Mouse (Mus musculus) heart, adult 2 months (tissue): ENCODE results near the gene Msh6. TPM values are rescaled to one million over a fixed set of nuclear protein-coding genes. Genes with fewer than 3 reads are reported as not detected.
"Not testable (repeated sequence)": the region's sequence is repeated elsewhere in the genome, so short reads cannot be mapped to it uniquely, and the experiment has no call there.

ENCODE experiments used
- DNase-seq, 2 experiments: peaks; one replicate each; pipeline ENCODE4 v3.0.0; 2021
- H3K27ac ChIP-seq: fragments of 200-600 bp; 2 replicates; pipeline ENCODE4 v1.8.1; 2022
- H3K27me3 ChIP-seq: fragments of 200-500 bp; 2 replicates; pipeline ENCODE4 v1.6.1; 2012; ENCODE audit warnings: mild to moderate bottlenecking, low read length, inconsistent platforms, mixed read lengths; ENCODE audit not compliant: control insufficient read depth, insufficient read depth
- H3K36me3 ChIP-seq: fragments of 200-500 bp; 2 replicates; pipeline ENCODE4 v1.6.1; 2012; ENCODE audit warnings: low read length, inconsistent platforms; ENCODE audit not compliant: control insufficient read depth, insufficient read depth
- H3K4me1 ChIP-seq: fragments of 200-500 bp; 2 replicates; pipeline ENCODE4 v1.6.1; 2011; ENCODE audit warnings: low read length; ENCODE audit not compliant: control insufficient read depth, insufficient read depth
- H3K4me3 ChIP-seq: fragments of 200-600 bp; 2 replicates; pipeline ENCODE4 v1.8.1; 2022
- H3K79me2 ChIP-seq: fragments of 200-500 bp; replicated peaks from 2 replicates; pipeline ENCODE4 v1.6.1; 2012; ENCODE audit warnings: mild to moderate bottlenecking, inconsistent platforms, low read length, moderate library complexity, mixed read lengths; ENCODE audit not compliant: control insufficient read depth, insufficient read depth
- H3K9ac ChIP-seq: fragments of 200-500 bp; 2 replicates; pipeline ENCODE4 v1.6.1; 2012; ENCODE audit warnings: low read depth, mild to moderate bottlenecking, control low read depth, inconsistent platforms, low read length, mixed read lengths
- CTCF ChIP-seq: fragments of 200-600 bp; IDR thresholded peaks from 2 replicates; pipeline ENCODE4 v1.8.1; 2022; ENCODE audit warnings: antibody characterized with exemption, mild to moderate bottlenecking, moderate library complexity
- EP300 ChIP-seq: fragments of 200-500 bp; IDR thresholded peaks from 2 replicates; pipeline ENCODE4 v1.6.1; 2011; ENCODE audit warnings: low read depth, low read length, control low read depth; ENCODE audit not compliant: insufficient read depth
- POLR2A ChIP-seq: fragments of 200-500 bp; IDR thresholded peaks from 2 replicates; pipeline ENCODE4 v1.6.1; 2011; ENCODE audit warnings: mild to moderate bottlenecking, low read depth, low read length, control low read depth; ENCODE audit not compliant: insufficient read depth
- WGBS: fragments of 180-500 bp; shearing (Covaris S2); methylation state at CpG from one replicate; pipeline ENCODE4 v1.1.7; 2018; 5-methylcytosine and 5-hydroxymethylcytosine counted together
- intact Hi-C: fragments of 180-260 bp; cut with DNase I; formaldehyde crosslinking; loops from one replicate; pipeline ENCODE4 v1.15.1; 2025
- polyA plus RNA-seq: library from polyadenylated mRNA; depleted of rRNA; stranded (reverse); fragments of >200 nt; gene quantifications from 2 replicates; pipeline ENCODE4 v1.2.3, GENCODE M21; 2012
- total RNA-seq, 2 experiments: library from RNA; stranded (reverse); gene quantifications; 2 replicates each; pipeline ENCODE4 v1.2.3; 2021

The Msh6 gene
- total and polyA plus RNA-seq, 3 experiments = 1.5 to 8.6 (median 8.2) TPM

GRCm38 (mm10) chr17:87957096-87957840 is 17.6 kb upstream of the Msh6 start:
- Histone ChIP-seq H3K4me1 (no peaks in the 10 kb centered on the region), H3K27ac (no peak overlapping the region), H3K79me2 (no peaks in the 10 kb centered on the region), H3K36me3 (no peaks in the 10 kb centered on the region), H3K9ac (no peak overlapping the region), H3K4me3 (no peak overlapping the region), H3K27me3 (peaks cover 1% of the 10 kb centered on the region; the same call in 1 of the 2 replicates)
- TF ChIP-seq EP300 (no peak), POLR2A (no peak)
- WGBS = 73% methylated on average over 12 of the region's 12 CpGs
- intact Hi-C loops = no loop called here
- DNase-seq = no peak

GRCm38 (mm10) chr17:87958283-87958682 is 16.6 kb upstream of the Msh6 start:
- TF ChIP-seq POLR2A (no peak), EP300 (no peak), CTCF (0 out of 2 replicates have a peak, but pooled peaks have one; percentile 12)
- Histone ChIP-seq H3K36me3 (no peaks in the 10 kb centered on the region), H3K9ac (no peak overlapping the region), H3K27ac (no peak overlapping the region), H3K79me2 (no peaks in the 10 kb centered on the region), H3K4me3 (no peak overlapping the region), H3K4me1 (no peaks in the 10 kb centered on the region), H3K27me3 (peaks cover 1% of the 10 kb centered on the region; the same call in 1 of the 2 replicates)
- no peak for DNase-seq
- 62% methylated on average over 8 of the region's 8 CpGs for WGBS
- intact Hi-C loops = no loop called here

- H3K79me2 ChIP-seq, H3K9ac ChIP-seq, H3K36me3 ChIP-seq, intact Hi-C loops, DNase-seq, H3K27ac ChIP-seq, H3K27me3 ChIP-seq, H3K4me3 ChIP-seq, H3K4me1 ChIP-seq: not testable (repeated sequence)
- 88% methylated on average over 11 of the region's 11 CpGs for WGBS
Measured at GRCm38 (mm10) chr17:87959406-87959805, 15.5 kb upstream of the Msh6 start.

- H3K9ac ChIP-seq, DNase-seq, H3K36me3 ChIP-seq, H3K27me3 ChIP-seq, H3K79me2 ChIP-seq, H3K4me1 ChIP-seq, intact Hi-C loops, H3K27ac ChIP-seq, H3K4me3 ChIP-seq: not testable (repeated sequence)
- 82% methylated on average over 5 of the region's 5 CpGs for WGBS
Measured at GRCm38 (mm10) chr17:87959931-87960330, 14.9 kb upstream of the Msh6 start.

DNA sequence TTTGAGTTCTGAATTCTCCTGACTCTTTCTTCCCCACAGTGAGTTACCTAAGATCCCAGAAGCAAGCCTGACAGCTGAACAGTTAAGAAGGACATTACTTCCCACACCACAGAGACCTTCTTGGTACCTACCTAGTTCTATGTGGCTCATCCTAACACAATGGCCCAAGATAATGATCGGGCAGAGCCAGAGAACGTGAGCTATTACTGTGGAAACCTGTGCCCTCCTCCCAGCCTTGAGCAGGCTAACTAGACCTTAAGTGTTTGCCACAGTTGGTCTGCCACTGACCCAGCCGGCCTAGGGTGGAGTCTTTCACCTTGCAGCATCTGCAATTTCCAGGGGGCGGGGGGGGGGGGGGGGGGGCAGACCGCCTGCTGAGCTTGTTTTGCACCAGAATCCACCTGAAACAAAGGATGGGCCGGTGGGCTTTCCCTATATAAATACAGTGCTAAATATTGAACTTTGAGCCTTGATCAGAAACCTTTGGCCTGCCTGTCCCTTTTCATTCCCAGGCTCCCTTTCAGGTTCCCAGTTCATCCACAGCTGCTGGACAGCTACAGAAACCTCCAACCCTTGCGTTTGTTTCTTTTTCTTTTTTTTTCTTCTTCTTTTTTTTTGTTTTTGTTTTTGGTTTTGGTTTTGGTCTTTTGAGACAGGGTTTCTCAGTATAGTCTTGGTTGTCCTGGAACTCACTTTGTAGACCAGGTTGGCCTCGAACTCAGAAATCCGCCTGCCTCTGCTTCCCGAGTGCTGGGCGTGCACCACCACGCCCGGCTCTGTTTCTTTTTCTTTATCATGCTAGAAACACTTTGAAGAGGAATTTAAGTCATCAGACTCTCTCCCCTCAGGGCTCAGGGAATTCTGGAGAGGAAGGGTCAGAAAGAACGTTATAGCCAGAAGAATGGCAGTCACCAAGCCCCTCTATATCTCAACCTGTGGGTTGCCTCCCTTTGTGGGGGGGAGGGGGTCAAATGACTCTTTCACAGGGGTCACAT is 11.5 kb upstream of the Msh6 start:
- TF ChIP-seq EP300 (no peak), POLR2A (no peak), CTCF (no peak)
- Histone ChIP-seq H3K4me3 (no peak overlapping the region), H3K27ac (no peak overlapping the region), H3K36me3 (no peaks in the 10 kb centered on the region), H3K27me3 (no peaks in the 10 kb centered on the region), H3K9ac (no peak overlapping the region), H3K4me1 (no peaks in the 10 kb centered on the region), H3K79me2 (no peaks in the 10 kb centered on the region)
- WGBS = 89% methylated on average over 13 of the region's 14 CpGs
- intact Hi-C loops = no loop called here
- DNase-seq = no peak

GRCm38 (mm10) chr17:87968483-87968926 is 6.4 kb upstream of the Msh6 start:
- DNase-seq = not testable (repeated sequence)
- 41% methylated on average over 6 of the region's 8 CpGs for WGBS

GRCm38 (mm10) chr17:87971696-87972591 is 2.9 kb upstream of the Msh6 start:
- DNase-seq, H3K27me3 ChIP-seq, intact Hi-C loops, H3K79me2 ChIP-seq, H3K4me1 ChIP-seq, H3K4me3 ChIP-seq, H3K27ac ChIP-seq, H3K9ac ChIP-seq, H3K36me3 ChIP-seq: not testable (repeated sequence)
- 58% methylated on average over 15 of the region's 15 CpGs for WGBS

More at GRCm38 (mm10) chr17:87968483-87968926, 6.4 kb upstream of the Msh6 start:
- H3K4me1 ChIP-seq, H3K9ac ChIP-seq, H3K4me3 ChIP-seq, H3K79me2 ChIP-seq, intact Hi-C loops, H3K36me3 ChIP-seq, H3K27ac ChIP-seq, H3K27me3 ChIP-seq: not testable (repeated sequence)
- TF ChIP-seq CTCF = peak; percentile 40
